Mouse (Mus musculus): ENCODE results near the gene Fndc3b.

DNA sequence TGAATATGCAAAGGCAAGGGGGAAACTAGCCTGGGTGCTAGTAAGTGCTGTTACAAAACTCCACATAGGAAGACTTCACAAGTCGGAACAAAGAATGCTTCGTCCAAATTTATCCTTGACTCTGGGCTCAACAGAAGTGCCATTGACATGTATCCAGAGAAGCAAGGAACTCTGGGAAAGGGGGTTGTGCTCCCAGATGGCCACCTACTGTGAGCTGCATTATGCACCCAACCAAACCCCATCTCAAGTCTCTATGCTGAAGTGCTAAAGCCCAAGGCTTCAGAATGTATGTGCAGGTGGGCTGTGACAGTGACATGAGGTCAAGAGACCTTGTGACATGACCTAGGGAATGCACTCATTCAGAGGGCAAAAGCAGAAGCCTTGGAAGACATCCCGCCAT lies 165.5 kb downstream of the Fndc3b start:
- TF ChIP-seq GATA1 (IDR thresholded peaks at IDR 0.05; ENCODE audit: low read length), result no peak
- no peak for TF ChIP-seq TAL1 (IDR thresholded peaks at IDR 0.05; ENCODE audit: low read length)
